Mouse (Mus musculus) kidney, adult 2 months (tissue): Measurements from ENCODE around the gene Acap2.

ENCODE experiments used
- CTCF ChIP-seq: fragments of 200-500 bp; conservative IDR thresholded peaks from 2 replicates; pipeline ENCODE4 v1.5.1; 2011; ENCODE audit warnings: low read depth, mild to moderate bottlenecking, control low read depth, low read length, moderate library complexity, mixed read lengths; ENCODE audit not compliant: insufficient read depth, insufficient read length
- POLR2A ChIP-seq: fragments of 200-500 bp; IDR thresholded peaks from one replicate; pipeline ENCODE4 v1.6.1; 2011; ENCODE audit warnings: low read depth, low read length, control low read depth

DNA sequence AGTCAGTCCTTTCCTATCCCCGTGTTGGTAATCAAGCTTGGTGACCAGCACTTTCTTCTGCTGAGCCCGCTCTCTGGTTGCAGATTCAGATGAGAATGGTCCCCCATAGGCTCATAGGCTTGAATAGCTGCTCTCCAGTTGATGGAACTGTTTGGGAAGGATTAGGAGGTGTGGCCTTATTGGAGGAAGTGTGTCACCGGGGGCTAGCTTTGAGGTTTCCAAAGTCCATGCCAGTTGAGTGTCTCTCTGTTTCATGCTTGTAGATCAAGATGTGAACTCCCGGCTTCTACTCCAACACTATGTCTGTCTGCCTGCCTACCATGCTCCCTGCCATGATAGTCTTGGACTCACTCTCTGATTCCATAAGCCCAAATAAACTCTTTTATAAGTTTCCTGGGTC, 14.2 kb upstream of the Acap2 start:
- TF ChIP-seq CTCF, result no peak
- TF ChIP-seq POLR2A, result no peak
